Mouse (Mus musculus): ENCODE data around the gene Ndc1.

The Ndc1 gene

GRCm38 (mm10) chr4:107443621-107444020 lies 76.0 kb downstream of the Ndc1 start:
- no peak for DNase-seq

- no peak for DNase-seq
Measured at GRCm38 (mm10) chr4:107448481-107448880, 80.9 kb downstream of the Ndc1 start.

- DNase-seq: no peak
Measured at GRCm38 (mm10) chr4:107449519-107449918, 81.9 kb downstream of the Ndc1 start.

GRCm38 (mm10) chr4:107452266-107453015 lies 84.9 kb downstream of the Ndc1 start:
- DNase-seq: no peak

- DNase-seq: peak; percentile 78 to 89
Measured at GRCm38 (mm10) chr4:107453141-107453984, 85.8 kb downstream of the Ndc1 start.

GRCm38 (mm10) chr4:107457602-107458001 lies 90.0 kb downstream of the Ndc1 start:
- no peak for DNase-seq

- DNase-seq: no peak
Measured at GRCm38 (mm10) chr4:107458907-107459306, 91.3 kb downstream of the Ndc1 start.

- DNase-seq: no peak
Measured at GRCm38 (mm10) chr4:107459461-107459860, 91.9 kb downstream of the Ndc1 start.

- no peak for DNase-seq
Measured at GRCm38 (mm10) chr4:107460468-107460867, 92.9 kb downstream of the Ndc1 start.

Measured in lung, postnatal 4 days (tissue).